Mouse (Mus musculus) bone marrow macrophage, adult 2 months (primary cell): ENCODE measurements around the gene Nolc1. TPM values are rescaled to one million over a fixed set of nuclear protein-coding genes. Genes with fewer than 3 reads are reported as not detected.

Experiments
- H3K27ac ChIP-seq: 2 replicates; pipeline ENCODE4 v1.5.1; 2012; ENCODE audit warnings: low read depth, low read length; ENCODE audit not compliant: insufficient read depth
- H3K4me1 ChIP-seq: 2 replicates; pipeline ENCODE4 v1.6.1; 2012; ENCODE audit warnings: low read length; ENCODE audit not compliant: control insufficient read depth, insufficient read depth
- H3K4me3 ChIP-seq: 2 replicates; pipeline ENCODE4 v1.5.1; 2012; ENCODE audit warnings: mild to moderate bottlenecking, low read length, moderate library complexity; ENCODE audit not compliant: insufficient read depth
- CTCF ChIP-seq: IDR thresholded peaks from 2 replicates; pipeline ENCODE4 v1.5.1; 2012; ENCODE audit warnings: low read depth, mild to moderate bottlenecking, low read length, moderate library complexity
- POLR2A ChIP-seq: IDR thresholded peaks from 2 replicates; pipeline ENCODE4 v1.6.1; 2012; ENCODE audit warnings: mild to moderate bottlenecking, low read depth, low read length, borderline replicate concordance
- polyA plus RNA-seq: library from polyadenylated mRNA; stranded (reverse); fragments of >200 nt; gene quantifications from 2 replicates; pipeline ENCODE4 v1.2.4, GENCODE M21; 2012; ENCODE audit not compliant: missing spikeins, insufficient read depth, insufficient read length

Gene Nolc1
- polyA plus RNA-seq, 1 experiment: 15.8 TPM

DNA sequence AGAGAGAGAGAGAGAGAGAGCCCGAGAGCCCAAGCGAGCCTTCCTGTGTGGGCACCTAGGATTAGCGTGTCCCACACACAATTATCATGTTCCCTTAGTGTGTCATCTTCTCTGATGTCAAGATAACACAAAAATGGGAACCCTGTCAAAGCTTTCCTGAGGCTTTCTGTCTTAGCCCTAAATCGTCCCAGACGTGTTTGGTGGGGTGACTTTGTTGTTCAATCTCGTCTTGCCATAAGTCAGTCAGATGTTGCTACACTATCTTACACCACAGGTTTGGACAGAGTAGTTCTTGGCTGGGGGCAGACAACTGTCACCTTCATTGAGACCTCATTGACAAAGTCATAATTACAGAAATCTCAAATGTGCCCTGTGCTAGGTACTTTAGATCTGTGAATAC lies 56.9 kb downstream of the Nolc1 start:
- TF ChIP-seq CTCF: no peak
- TF ChIP-seq POLR2A: no peak
- H3K4me1 ChIP-seq: peaks cover 9% of the 10 kb centered on the region
- H3K4me3 ChIP-seq: peak overlapping the region; percentile 19; the same call in 1 of the 2 replicates
- H3K27ac ChIP-seq: no peak overlapping the region

Other genes starting within 250 kb of the Nolc1 start
- gene Armh3, start 77.4 kb upstream of the Nolc1 start, polyA plus RNA-seq: 9.6 and 13.2 TPM in 2 replicates
- gene Hps6, start 72.4 kb upstream of the Nolc1 start, polyA plus RNA-seq: 6.7 and 6.9 TPM in 2 replicates
- 10.9 and 16.5 TPM in 2 replicates for gene Pprc1, start 31.0 kb upstream of the Nolc1 start, polyA plus RNA-seq
- gene Ldb1, start 30.6 kb upstream of the Nolc1 start, polyA plus RNA-seq: 103 and 106 TPM in 2 replicates
- not detected in 2 replicates for gene Elovl3, start 56.0 kb downstream of the Nolc1 start, polyA plus RNA-seq
- gene Pitx3, start 72.5 kb downstream of the Nolc1 start, polyA plus RNA-seq: not detected in 2 replicates
- gene Gbf1, start 76.6 kb downstream of the Nolc1 start, polyA plus RNA-seq: 20.2 and 28.0 TPM in 2 replicates
- gene Nfkb2, start 228.5 kb downstream of the Nolc1 start, polyA plus RNA-seq: 44.7 and 51.7 TPM in 2 replicates